Mouse (Mus musculus) MEL (cell line): ENCODE results near the gene Pex11a.

ENCODE experiments used
- EP300 ChIP-seq, 2 experiments: IDR thresholded peaks; 2 replicates each; pipeline ENCODE4 v1.6.1; 2011; ENCODE audit warnings: improper control_type of control experiment in 2 of 2, low read length in 2 of 2, low read depth in 1 of 2, mild to moderate bottlenecking in 1 of 2
- GABPA ChIP-seq: IDR thresholded peaks from 2 replicates; pipeline ENCODE4 v1.6.1; 2012; ENCODE audit warnings: low read depth, mild to moderate bottlenecking, inconsistent platforms, low read length, improper control_type of control experiment, moderate library complexity
- MAX ChIP-seq: IDR thresholded peaks from 2 replicates; pipeline ENCODE4 v1.6.1; 2011; ENCODE audit warnings: low read length, improper control_type of control experiment
- RAD21 ChIP-seq: IDR thresholded peaks from 2 replicates; pipeline ENCODE4 v1.6.1; 2011; ENCODE audit warnings: mild to moderate bottlenecking, low read depth, low read length, improper control_type of control experiment

DNA sequence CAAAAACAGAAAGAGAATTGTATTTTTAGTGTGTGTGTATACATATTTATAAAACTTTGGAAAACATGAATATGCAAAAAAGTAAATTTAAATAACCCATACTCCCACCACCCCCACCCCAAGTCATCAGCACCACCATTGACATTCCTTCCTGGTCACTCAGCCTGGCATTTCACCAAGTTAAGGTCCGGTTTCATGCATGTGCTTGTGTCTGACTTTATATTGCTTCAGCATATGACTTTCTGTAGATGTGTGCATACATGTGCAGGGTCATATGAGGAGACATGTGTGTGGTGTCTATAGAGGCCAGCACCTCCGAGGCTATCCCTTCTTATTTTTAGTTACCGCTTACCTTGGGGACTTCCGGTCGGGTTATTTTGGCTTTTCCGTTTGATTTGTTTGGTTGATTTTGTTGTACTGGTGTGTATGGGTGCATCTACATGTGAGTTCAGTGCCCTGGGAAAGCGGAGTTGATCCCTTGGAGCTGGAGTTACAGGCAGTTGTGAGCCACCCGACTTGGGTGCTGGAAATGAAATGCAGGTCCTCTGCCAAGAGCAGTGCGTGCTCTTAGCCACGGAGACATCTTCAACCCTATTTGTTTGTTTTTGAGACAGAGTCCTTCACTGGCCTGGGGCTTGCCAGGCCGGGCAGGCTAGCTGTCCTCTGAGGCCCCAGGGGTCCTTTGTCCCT is 39.0 kb upstream of the Pex11a start:
- TF ChIP-seq MAX (no peak), EP300 (IDR thresholded peaks at IDR 0.05; ENCODE audit: low read depth in 1 of 2, low read length in 2 of 2) (no peak), RAD21 (no peak), GABPA (no peak)
